Mouse (Mus musculus) olfactory bulb, adult 2 months (tissue): ENCODE data around the gene Fgfr2.

Source experiments
- CTCF ChIP-seq: fragments of 200-500 bp; IDR thresholded peaks from 2 replicates; pipeline ENCODE4 v1.5.1; 2012; ENCODE audit warnings: low read depth, mild to moderate bottlenecking, low read length, moderate library complexity; ENCODE audit not compliant: insufficient read depth
- POLR2A ChIP-seq: fragments of 200-500 bp; IDR thresholded peaks from 2 replicates; pipeline ENCODE4 v1.6.1; 2012; ENCODE audit warnings: mild to moderate bottlenecking, low read depth, low read length, moderate library complexity; ENCODE audit not compliant: insufficient read depth

- TF ChIP-seq POLR2A = no peak
- TF ChIP-seq CTCF = no peak
These were observed 2552.7 kb downstream of the Fgfr2 start for GRCm38 (mm10) chr7:130570472-130570871.
